Mouse (Mus musculus): Measurements from ENCODE around the gene Krtap19-5. TPM values are rescaled to one million over a fixed set of nuclear protein-coding genes. Genes with fewer than 3 reads are reported as not detected.

Krtap19-5 gene
- polyA plus RNA-seq (2012; ENCODE audit: low replicate concordance): not detected in 2 replicates

DNA sequence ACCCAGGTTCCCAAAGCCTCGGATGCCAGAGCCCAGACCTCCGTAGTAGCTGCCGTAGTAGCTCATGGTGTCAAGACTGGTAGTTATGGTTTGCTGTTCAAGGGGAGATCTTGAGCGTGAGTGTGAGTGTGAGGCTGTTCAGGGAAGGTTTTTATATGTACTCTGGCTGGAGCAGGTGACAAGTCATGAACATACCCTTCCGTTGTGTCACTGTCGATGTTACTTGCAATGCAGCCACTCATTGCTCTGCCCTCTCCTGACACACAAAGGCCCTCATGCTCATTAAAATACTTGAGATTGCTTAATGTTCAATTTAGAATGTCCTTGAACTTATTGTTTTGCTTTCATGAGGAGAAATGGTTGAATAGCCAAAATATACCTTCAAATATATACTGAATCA is at the start of gene Krtap19-5:
Gene Krtap19-5, minus strand, starts transcription at position 101 of the 400 bp plus-strand sequence.

DNA sequence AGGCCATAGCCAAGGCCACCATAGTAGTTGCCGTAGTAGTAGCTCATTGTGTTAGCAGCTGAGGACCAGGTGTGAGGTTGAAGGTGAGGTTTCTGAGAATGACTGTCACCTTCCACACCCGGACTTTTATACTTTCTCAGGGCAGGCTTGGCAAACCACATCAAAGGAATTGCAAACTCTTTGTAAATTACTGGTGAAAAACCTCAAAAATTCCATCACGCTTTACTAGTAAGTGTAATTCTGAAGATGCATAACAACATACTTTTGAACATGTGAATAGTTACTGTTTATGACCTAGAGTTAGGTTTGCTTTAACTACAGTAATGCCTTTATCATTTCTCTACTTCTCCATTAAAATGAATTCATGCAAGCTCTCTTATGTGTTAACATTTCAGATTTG is 35.9 kb upstream of the Krtap19-5 start, which contains the start of gene Krtap19-9b:
Gene Krtap19-9b, minus strand, starts transcription at position 101 of the 400 bp plus-strand sequence.

DNA sequence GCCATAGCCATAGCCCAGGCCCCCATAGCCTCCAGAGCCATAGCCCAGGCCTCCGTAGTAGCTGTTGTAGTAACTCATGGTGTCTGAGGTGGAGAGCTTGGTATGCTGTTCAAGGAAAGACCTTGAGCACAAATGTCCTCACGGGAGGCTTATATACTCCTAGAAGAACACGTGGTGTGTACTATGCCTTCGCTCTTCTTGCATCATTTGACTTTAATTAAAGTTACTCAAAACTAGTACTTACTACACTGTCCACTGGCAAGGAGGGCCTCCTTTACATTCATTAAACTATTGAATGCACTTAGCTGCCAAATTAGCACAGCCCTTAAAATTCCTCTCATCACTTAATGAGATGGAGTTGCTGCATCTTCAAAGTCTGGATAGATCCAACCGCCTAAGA is 11.3 kb downstream of the Krtap19-5 start, which contains the start of gene Krtap19-4:
Gene Krtap19-4, minus strand, starts transcription at position 101 of the 400 bp plus-strand sequence.

DNA sequence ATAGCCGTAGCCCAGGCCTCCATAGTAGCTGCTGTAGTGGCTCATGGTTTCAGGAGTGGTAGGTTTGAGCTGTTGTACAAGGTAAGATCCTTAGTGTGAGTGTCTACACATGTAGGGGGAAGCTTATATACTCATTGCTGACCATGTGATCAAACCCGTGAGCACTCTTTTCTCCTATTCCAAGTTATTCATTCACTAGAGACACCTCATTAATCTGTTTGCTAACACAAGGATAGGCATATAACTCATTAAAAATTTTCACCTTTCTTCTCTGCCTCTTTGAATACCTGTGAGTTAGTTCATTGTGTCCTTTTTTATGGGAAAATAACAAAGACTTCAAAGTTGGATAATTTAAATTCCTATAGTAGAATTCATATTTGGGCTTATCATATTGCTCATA is 18.3 kb downstream of the Krtap19-5 start, which contains the start of gene Krtap19-3:
Gene Krtap19-3, minus strand, starts transcription at position 101 of the 400 bp plus-strand sequence.

DNA sequence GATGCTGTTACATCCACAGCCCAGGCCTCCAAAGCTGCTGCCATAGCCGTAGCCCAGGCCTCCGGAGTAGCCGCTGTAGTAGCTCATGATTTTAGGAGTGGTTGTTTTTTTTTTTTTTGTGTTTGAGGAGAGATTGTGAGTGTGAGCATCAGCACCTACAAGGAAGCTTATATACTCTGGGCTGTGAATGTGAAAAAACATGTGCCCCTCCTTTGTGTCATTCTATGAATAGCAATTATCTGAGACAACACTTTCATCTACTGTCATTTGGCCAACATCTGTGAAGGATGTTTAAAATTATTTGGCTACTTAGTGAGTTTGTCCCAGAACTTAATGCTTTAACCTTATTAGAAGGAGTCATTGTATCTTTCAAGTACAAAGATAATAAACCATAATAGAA is 22.1 kb downstream of the Krtap19-5 start, which contains the start of gene Krtap19-2:
Gene Krtap19-2, minus strand, starts transcription at position 101 of the 400 bp plus-strand sequence.

DNA sequence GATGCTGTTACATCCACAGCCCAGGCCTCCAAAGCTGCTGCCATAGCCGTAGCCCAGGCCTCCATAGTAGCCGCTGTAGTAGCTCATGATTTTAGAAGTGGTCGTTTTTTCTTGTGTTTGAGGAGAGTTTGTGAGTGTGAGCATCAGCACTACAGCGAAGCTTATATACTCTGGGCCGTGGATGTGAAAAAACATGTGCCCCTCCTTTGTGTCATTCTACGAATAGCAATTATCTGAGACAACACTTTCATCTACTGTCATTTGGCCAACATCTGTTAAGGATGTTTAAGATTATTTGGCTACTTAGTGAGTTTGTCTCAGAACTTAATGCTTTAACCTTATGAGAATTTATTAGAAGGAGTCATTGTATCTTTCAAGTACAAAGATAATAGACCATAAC is 26.9 kb downstream of the Krtap19-5 start, which contains the start of gene Krtap19-1:
Gene Krtap19-1, minus strand, starts transcription at position 101 of the 400 bp plus-strand sequence.

Other genes with a start within 250 kb of the Krtap19-5 start
- not detected in 2 replicates for gene Krtap26-1, start 248.7 kb downstream of the Krtap19-5 start, polyA plus RNA-seq (2012; ENCODE audit: low replicate concordance)
- gene Krtap27-1, start 224.8 kb downstream of the Krtap19-5 start, polyA plus RNA-seq (2012; ENCODE audit: low replicate concordance): not detected in 2 replicates
- gene 2310061N02Rik, start 188.5 kb downstream of the Krtap19-5 start, polyA plus RNA-seq (2012; ENCODE audit: low replicate concordance): not detected in 2 replicates
- gene Krtap13-1, start 167.6 kb downstream of the Krtap19-5 start, polyA plus RNA-seq (2012; ENCODE audit: low replicate concordance): not detected in 2 replicates
- gene Krtap13, start 144.8 kb downstream of the Krtap19-5 start, polyA plus RNA-seq (2012; ENCODE audit: low replicate concordance): not detected in 2 replicates
- gene 2310034C09Rik, start 137.6 kb downstream of the Krtap19-5 start, polyA plus RNA-seq (2012; ENCODE audit: low replicate concordance): not detected in 2 replicates
- not detected in 2 replicates for gene 2310057N15Rik, start 122.3 kb downstream of the Krtap19-5 start, polyA plus RNA-seq (2012; ENCODE audit: low replicate concordance)
- gene Gm5965, start 118.6 kb downstream of the Krtap19-5 start, polyA plus RNA-seq (2012; ENCODE audit: low replicate concordance): not detected in 2 replicates
- not detected in 2 replicates for gene Gm20741, start 84.2 kb downstream of the Krtap19-5 start, polyA plus RNA-seq (2012; ENCODE audit: low replicate concordance)
- not detected in 2 replicates for gene Krtap15, start 76.2 kb downstream of the Krtap19-5 start, polyA plus RNA-seq (2012; ENCODE audit: low replicate concordance)
- not detected in 2 replicates for gene Krtap14, start 70.3 kb downstream of the Krtap19-5 start, polyA plus RNA-seq (2012; ENCODE audit: low replicate concordance)
- not detected in 2 replicates for gene Krtap19-1, start 27.0 kb downstream of the Krtap19-5 start, polyA plus RNA-seq (2012; ENCODE audit: low replicate concordance)
- gene Krtap19-2, start 22.2 kb downstream of the Krtap19-5 start, polyA plus RNA-seq (2012; ENCODE audit: low replicate concordance): not detected in 2 replicates
- gene Krtap19-3, start 18.4 kb downstream of the Krtap19-5 start, polyA plus RNA-seq (2012; ENCODE audit: low replicate concordance): not detected in 2 replicates
- gene Krtap19-4, start 11.4 kb downstream of the Krtap19-5 start, polyA plus RNA-seq (2012; ENCODE audit: low replicate concordance): not detected in 2 replicates
- not detected in 2 replicates for gene Krtap19-9b, start 35.8 kb upstream of the Krtap19-5 start, polyA plus RNA-seq (2012; ENCODE audit: low replicate concordance)
- gene Krtap16-3, start 66.4 kb upstream of the Krtap19-5 start, polyA plus RNA-seq (2012; ENCODE audit: low replicate concordance): not detected in 2 replicates
- gene Krtap22-2, start 114.3 kb upstream of the Krtap19-5 start, polyA plus RNA-seq (2012; ENCODE audit: low replicate concordance): not detected in 2 replicates
- gene Gm10229, start 118.8 kb upstream of the Krtap19-5 start, polyA plus RNA-seq (2012; ENCODE audit: low replicate concordance): not detected in 2 replicates
- not detected in 2 replicates for gene Krtap6-1, start 135.2 kb upstream of the Krtap19-5 start, polyA plus RNA-seq (2012; ENCODE audit: low replicate concordance)
- gene Gm10228, start 145.0 kb upstream of the Krtap19-5 start, polyA plus RNA-seq (2012; ENCODE audit: low replicate concordance): not detected in 2 replicates
- not detected in 2 replicates for gene Krtap6-5, start 151.4 kb upstream of the Krtap19-5 start, polyA plus RNA-seq (2012; ENCODE audit: low replicate concordance)
- gene 1110025L11Rik, start 167.5 kb upstream of the Krtap19-5 start, polyA plus RNA-seq (2012; ENCODE audit: low replicate concordance): not detected in 2 replicates
- not detected in 2 replicates for gene Krtap6-3, start 187.6 kb upstream of the Krtap19-5 start, polyA plus RNA-seq (2012; ENCODE audit: low replicate concordance)
- not detected in 2 replicates for gene Gm6358, start 244.4 kb upstream of the Krtap19-5 start, polyA plus RNA-seq (2012; ENCODE audit: low replicate concordance)